22 mouse cellular contexts compared by ENCODE assay signal in genomic region chr14:48205044-48205443, GRCm38 (mm10).
DNase-seq lines count a peak whose midpoint lies in the region; ATAC-seq and TF ChIP-seq lines count a peak whose summit lies in the region.
"Had no signal": no experiment of that assay in that cellular context is flagged by ENCODE, and none has a peak within 500 bp of the region (broad histone marks: within the 10 kb centered on the region; RNA-seq: fewer than 3 reads in every experiment).

No protein-coding gene starts in this region.

- peaks cover 30% of the 10 kb centered on the region for H3K4me1 ChIP-seq in liver, adult 2 months (ENCODE audit: control insufficient read depth, insufficient read depth, low read length)
- H3K4me1 ChIP-seq in liver, embryonic 11.5 days (replicated peaks; ENCODE audit: control insufficient read depth, insufficient read depth, low read length): peaks cover 19% of the 10 kb centered on the region
- H3K4me1 ChIP-seq in midbrain, embryonic 10.5 days: peaks cover 65% of the 10 kb centered on the region
- H3K4me1 ChIP-seq in midbrain, embryonic 14.5 days (ENCODE audit: control insufficient read depth, insufficient read depth, low read length): peaks cover 34% of the 10 kb centered on the region
- peaks cover 10% of the 10 kb centered on the region for H3K4me1 ChIP-seq in embryonic facial prominence, embryonic 11.5 days (ENCODE audit: control insufficient read depth, insufficient read depth, low read length)

- DNase-seq in heart, adult 11 months: peak; percentile 86
- DNase-seq in heart, adult 9 months (ENCODE audit: low spot score in 2 of 2): no peak
- DNase-seq in liver, adult 2 months (ENCODE audit: extremely low read depth, low read depth, low spot score): no peak
- DNase-seq in liver, embryonic 11.5 days (ENCODE audit: low spot score): no peak
- DNase-seq in midbrain, embryonic 10.5 days (ENCODE audit: low spot score): no peak
- DNase-seq in midbrain, embryonic 14.5 days: no peak
- peak; percentile 22 for DNase-seq in embryonic facial prominence, embryonic 11.5 days (ENCODE audit: low spot score)
- no peak for DNase-seq in urinary bladder, postnatal 36 days (ENCODE audit: low spot score in 2 of 2)
- DNase-seq: adrenal gland, postnatal 10 days; cerebellum, adult 11 months; cerebellum, adult 8-10 months; cerebellum, postnatal 25 days; gastrocnemius, adult 2 months; gastrocnemius, postnatal 25 days; heart, postnatal 10 days; heart, postnatal 4 days had no signal

- no peaks in the 10 kb centered on the region for H3K27me3 ChIP-seq in liver, adult 2 months (ENCODE audit: control insufficient read depth, insufficient read depth, low read length)
- H3K27me3 ChIP-seq in liver, embryonic 11.5 days (replicated peaks; ENCODE audit: control insufficient read depth, insufficient read depth, low read length): no peaks in the 10 kb centered on the region
- no peaks in the 10 kb centered on the region for H3K27me3 ChIP-seq in midbrain, embryonic 10.5 days (ENCODE audit: low read depth, poor library complexity, severe bottlenecking)
- H3K27me3 ChIP-seq in midbrain, embryonic 14.5 days (ENCODE audit: control insufficient read depth, insufficient read depth, low read length): no peaks in the 10 kb centered on the region
- no peaks in the 10 kb centered on the region for H3K27me3 ChIP-seq in embryonic facial prominence, embryonic 11.5 days (ENCODE audit: control insufficient read depth, insufficient read depth, low read length)
- H3K27me3 ChIP-seq: hindbrain, embryonic 12.5 days had no signal

- H3K9me3 ChIP-seq in liver, embryonic 11.5 days (ENCODE audit: control insufficient read depth, low read length): no peaks in the 10 kb centered on the region
- no peaks in the 10 kb centered on the region for H3K9me3 ChIP-seq in midbrain, embryonic 10.5 days (replicated peaks)
- H3K9me3 ChIP-seq in midbrain, embryonic 14.5 days (ENCODE audit: control insufficient read depth, low read length): no peaks in the 10 kb centered on the region
- H3K9me3 ChIP-seq in embryonic facial prominence, embryonic 11.5 days (replicated peaks; ENCODE audit: control insufficient read depth, low read length): no peaks in the 10 kb centered on the region
- H3K9me3 ChIP-seq: embryonic facial prominence, embryonic 15.5 days; forebrain, embryonic 10.5 days; heart, embryonic 10.5 days; hindbrain, embryonic 12.5 days had no signal

- no peaks in the 10 kb centered on the region for H3K36me3 ChIP-seq in liver, adult 2 months (ENCODE audit: control insufficient read depth, insufficient read depth, low read length)
- H3K36me3 ChIP-seq in liver, embryonic 11.5 days (ENCODE audit: control insufficient read depth, insufficient read depth, low read length): no peaks in the 10 kb centered on the region
- H3K36me3 ChIP-seq in midbrain, embryonic 10.5 days: no peaks in the 10 kb centered on the region; the same call in 1 of the 2 replicates
- H3K36me3 ChIP-seq in midbrain, embryonic 14.5 days (ENCODE audit: control insufficient read depth, insufficient read depth, low read length): no peaks in the 10 kb centered on the region
- H3K36me3 ChIP-seq in embryonic facial prominence, embryonic 11.5 days (replicated peaks; ENCODE audit: control insufficient read depth, insufficient read depth, low read depth, low read length): no peaks in the 10 kb centered on the region
- H3K36me3 ChIP-seq: embryonic facial prominence, embryonic 15.5 days; forebrain, embryonic 10.5 days; hindbrain, embryonic 12.5 days had no signal

- peaks cover 12% of the 10 kb centered on the region; the same call in 1 of the 2 replicates for H3K79me2 ChIP-seq in liver, adult 2 months (ENCODE audit: control insufficient read depth, insufficient read depth, low read length)

- 70% methylated on average over 10 of the region's 10 CpGs for WGBS in liver, adult 2 months
- 86% methylated on average over 10 of the region's 10 CpGs for WGBS in liver, embryonic 11.5 days
- WGBS in midbrain, embryonic 10.5 days: 88% methylated on average over 10 of the region's 10 CpGs
- 87% methylated on average over 10 of the region's 10 CpGs for WGBS in midbrain, embryonic 14.5 days
- 55% methylated on average over 10 of the region's 10 CpGs for WGBS in embryonic facial prominence, embryonic 11.5 days

- TF ChIP-seq POLR2A in liver, adult 2 months (IDR thresholded peaks at IDR 0.05; ENCODE audit: extremely low read depth, insufficient read depth, low read length): no peak

- no peak for TF ChIP-seq CTCF in liver, adult 2 months (IDR thresholded peaks at IDR 0.05; ENCODE audit: low read depth, low read length)

- H3K4me2 ChIP-seq in liver, embryonic 11.5 days: no peak overlapping the region
- no peak overlapping the region for H3K4me2 ChIP-seq in midbrain, embryonic 14.5 days (ENCODE audit: low read length)
- no peak overlapping the region for H3K4me2 ChIP-seq in embryonic facial prominence, embryonic 11.5 days (ENCODE audit: low read depth, low read length)
- H3K4me2 ChIP-seq: embryonic facial prominence, embryonic 15.5 days; hindbrain, embryonic 12.5 days had no signal

- no peak for ATAC-seq in liver, embryonic 11.5 days (replicated peaks; ENCODE audit: low FRiP score)
- no peak for ATAC-seq in midbrain, embryonic 14.5 days (ENCODE audit: low FRiP score, low TSS enrichment)
- ATAC-seq in embryonic facial prominence, embryonic 11.5 days (replicated peaks; ENCODE audit: insufficient number of reproducible peaks, low FRiP score, low TSS enrichment, low read depth): no peak
- ATAC-seq: forebrain, embryonic 14.5 days had no signal

- H3K9ac ChIP-seq in liver, adult 2 months (ENCODE audit: low read depth, low read length): no peak overlapping the region
- H3K9ac ChIP-seq in liver, embryonic 11.5 days (ENCODE audit: low read depth, low read length): no peak overlapping the region
- no peak overlapping the region for H3K9ac ChIP-seq in midbrain, embryonic 14.5 days (replicated peaks; ENCODE audit: low read length)
- H3K9ac ChIP-seq in embryonic facial prominence, embryonic 11.5 days (replicated peaks; ENCODE audit: low read length): no peak overlapping the region
- H3K9ac ChIP-seq: embryonic facial prominence, embryonic 15.5 days; hindbrain, embryonic 12.5 days had no signal

- H3K4me3 ChIP-seq in liver, adult 2 months (ENCODE audit: insufficient read depth, low read depth, low read length): no peak overlapping the region
- H3K4me3 ChIP-seq in liver, embryonic 11.5 days (ENCODE audit: low read depth, low read length): no peak overlapping the region
- H3K4me3 ChIP-seq in midbrain, embryonic 10.5 days: no peak overlapping the region
- H3K4me3 ChIP-seq in midbrain, embryonic 14.5 days (replicated peaks; ENCODE audit: low read depth, low read length): no peak overlapping the region
- H3K4me3 ChIP-seq in embryonic facial prominence, embryonic 11.5 days (ENCODE audit: low read depth, low read length): no peak overlapping the region
- H3K4me3 ChIP-seq: embryonic facial prominence, embryonic 15.5 days; erythroblast, embryonic 14.5 days; forebrain, embryonic 10.5 days; gastrocnemius, adult 2 months; heart, embryonic 10.5 days; hindbrain, embryonic 12.5 days had no signal

- H3K27ac ChIP-seq in liver, adult 2 months (replicated peaks; ENCODE audit: insufficient read depth, low read depth, low read length): peak overlapping the region; percentile 14; the same call in 1 of the 2 replicates
- no peak overlapping the region; the same call in 1 of the 2 replicates for H3K27ac ChIP-seq in liver, embryonic 11.5 days (ENCODE audit: low read depth, low read length)
- H3K27ac ChIP-seq in midbrain, embryonic 10.5 days (replicated peaks): 0 out of 2 replicates have a peak overlapping the region, but pooled peaks have one; percentile 49
- no peak overlapping the region for H3K27ac ChIP-seq in midbrain, embryonic 14.5 days (replicated peaks; ENCODE audit: low read depth, low read length)
- H3K27ac ChIP-seq in embryonic facial prominence, embryonic 11.5 days (replicated peaks; ENCODE audit: low read depth, low read length): no peak overlapping the region
- H3K27ac ChIP-seq: embryonic facial prominence, embryonic 15.5 days; forebrain, embryonic 10.5 days; gastrocnemius, adult 2 months; heart, embryonic 10.5 days; hindbrain, embryonic 12.5 days had no signal

Comparison
In these comparisons a context has a peak if more than half of its experiments do, and no peak if none do; other contexts are left out.
1. DNase-seq: peak in heart, adult 11 months (single experiment) and embryonic facial prominence, embryonic 11.5 days (single experiment); none in heart, adult 9 months (0 of 2), liver, adult 2 months (single experiment), liver, embryonic 11.5 days (single experiment), midbrain, embryonic 10.5 days (single experiment), midbrain, embryonic 14.5 days (single experiment) and urinary bladder, postnatal 36 days (0 of 2).
2. H3K27ac ChIP-seq: peak in liver, adult 2 months (single experiment) and midbrain, embryonic 10.5 days (single experiment); none in liver, embryonic 11.5 days (single experiment), midbrain, embryonic 14.5 days (single experiment) and embryonic facial prominence, embryonic 11.5 days (single experiment).